Mouse (Mus musculus): ENCODE measurements around the gene 2210016F16Rik. TPM values are rescaled to one million over a fixed set of nuclear protein-coding genes. Genes with fewer than 3 reads are reported as not detected.
A peak's percentile ranks its signal among the peaks of the same experiment; 100 is the strongest.
"Not testable (repeated sequence)": the region's sequence is repeated elsewhere in the genome, so short reads cannot be mapped to it uniquely, and the experiment has no call there.

The 2210016F16Rik gene
- polyA plus RNA-seq, 1 experiment from 2014 or later: 27.3 TPM

DNA sequence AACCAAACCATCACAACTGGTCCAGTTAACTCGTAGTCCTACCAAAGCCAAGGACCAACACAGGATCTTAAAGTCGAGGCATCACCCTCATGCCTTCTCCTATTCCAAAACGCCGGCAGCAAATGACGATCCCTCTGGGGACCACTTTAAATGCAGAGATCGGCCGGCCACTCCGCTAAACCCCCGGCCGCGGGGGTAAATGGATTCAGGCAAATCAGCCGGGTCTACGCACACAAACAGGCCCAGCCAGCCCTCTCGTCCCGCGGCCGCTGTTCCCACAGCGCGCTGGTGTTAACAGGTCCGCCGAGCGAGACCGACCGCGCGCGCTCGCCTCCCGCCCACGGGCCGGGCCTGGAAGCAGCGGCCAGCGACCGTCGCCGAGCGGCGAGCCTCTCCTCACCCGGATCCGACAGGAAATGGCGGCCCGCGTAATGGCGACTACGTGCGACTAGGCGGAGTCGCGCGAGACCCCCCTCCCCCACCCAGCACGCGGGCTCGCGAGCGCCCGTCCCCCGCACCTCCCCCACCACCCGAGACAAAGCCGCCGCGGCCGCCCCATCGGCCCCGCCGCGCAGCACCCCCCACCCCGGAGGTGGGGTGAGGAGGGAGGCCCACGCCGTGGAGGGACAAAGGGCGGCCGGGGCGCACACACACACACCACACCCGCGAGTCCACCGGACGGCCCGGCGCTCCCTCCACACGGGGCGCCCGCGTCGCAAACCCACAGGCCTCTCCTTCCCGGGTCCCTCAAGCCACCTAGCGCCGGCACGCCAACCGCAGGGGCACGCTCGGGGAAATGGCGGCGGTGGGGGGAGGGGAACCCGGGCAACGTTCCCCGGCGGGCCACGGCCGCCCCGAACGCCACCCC, 16.3 kb upstream of the 2210016F16Rik start:
- Histone ChIP-seq H3K36me3 (peaks cover 16% of the 10 kb centered on the region), H3K4me1 (peaks cover 6% of the 10 kb centered on the region), H3K4me2 (replicated peaks) (peak overlapping the region; percentile 87), H3K27me3 (no peaks in the 10 kb centered on the region), H3K4me3 (peak overlapping the region; percentile 97), H3K27ac (peak overlapping the region; percentile 99), H3K9me3 (replicated peaks) (no peaks in the 10 kb centered on the region), H3K9ac (peak overlapping the region; percentile 100)
- under 1% methylated on average over 85 of the region's 100 CpGs for WGBS
- peak; percentile 61 for ATAC-seq (ENCODE audit: low FRiP score)

DNA sequence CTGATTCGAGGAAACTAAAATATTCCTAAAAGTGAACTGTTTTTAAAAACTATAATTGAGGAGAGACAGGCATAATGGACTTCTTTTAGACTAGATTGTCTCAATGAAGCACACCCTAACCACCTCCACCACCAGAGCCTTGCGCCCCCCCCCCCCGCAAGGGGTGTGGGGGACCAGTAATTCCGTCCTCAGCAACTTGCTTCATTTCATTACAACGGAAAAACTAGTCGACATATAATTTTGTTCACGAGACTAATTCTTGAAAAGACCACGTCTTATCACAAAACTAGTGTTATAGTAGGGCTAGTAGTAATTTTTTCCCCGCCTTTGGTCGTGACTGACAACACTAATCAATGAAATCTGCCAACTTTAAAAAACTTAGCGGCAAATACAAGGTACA, 15.6 kb upstream of the 2210016F16Rik start:
- under 1% methylated on average over 11 of the region's 11 CpGs for WGBS
- no peaks in the 10 kb centered on the region for H3K9me3 ChIP-seq (replicated peaks)
- H3K27ac ChIP-seq: no peak overlapping the region
- H3K4me2 ChIP-seq (replicated peaks): peak overlapping the region; percentile 87
- no peak for ATAC-seq (ENCODE audit: low FRiP score)
- peaks cover 24% of the 10 kb centered on the region for H3K36me3 ChIP-seq
- peak overlapping the region; percentile 97 for H3K4me3 ChIP-seq
- H3K4me1 ChIP-seq: peaks cover 6% of the 10 kb centered on the region
- peak overlapping the region; percentile 100 for H3K9ac ChIP-seq
- no peaks in the 10 kb centered on the region for H3K27me3 ChIP-seq

DNA sequence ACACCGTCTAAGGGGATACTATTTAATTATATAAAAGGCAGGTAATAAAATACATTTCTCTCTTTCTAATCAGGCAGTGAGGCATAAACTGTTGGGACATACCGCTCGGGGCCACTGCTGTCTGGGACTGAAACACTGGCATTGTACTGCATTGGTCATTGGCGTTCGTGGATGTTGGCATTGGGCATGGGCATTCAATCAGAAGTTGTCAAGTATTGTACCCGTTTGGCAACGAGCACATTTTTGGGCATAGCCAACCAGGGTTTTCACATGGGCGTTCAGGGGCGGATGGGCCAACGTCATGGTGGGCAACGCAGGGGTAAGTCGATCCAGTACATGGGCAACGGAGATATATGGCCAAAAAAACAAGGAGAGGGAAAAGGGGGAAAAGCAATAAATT, 12.6 kb upstream of the 2210016F16Rik start:
- H3K4me3 ChIP-seq: no peak overlapping the region
- H3K4me1 ChIP-seq: peaks cover 6% of the 10 kb centered on the region
- H3K9me3 ChIP-seq (replicated peaks): no peaks in the 10 kb centered on the region
- no peak for ATAC-seq (ENCODE audit: low FRiP score)
- H3K27me3 ChIP-seq: no peaks in the 10 kb centered on the region
- H3K4me2 ChIP-seq (replicated peaks): no peak overlapping the region
- no peak overlapping the region for H3K9ac ChIP-seq
- no peak overlapping the region for H3K27ac ChIP-seq
- peaks cover 43% of the 10 kb centered on the region for H3K36me3 ChIP-seq
- whole genome bisulfite sequencing: 89% methylated on average over 13 of the region's 13 CpGs

DNA sequence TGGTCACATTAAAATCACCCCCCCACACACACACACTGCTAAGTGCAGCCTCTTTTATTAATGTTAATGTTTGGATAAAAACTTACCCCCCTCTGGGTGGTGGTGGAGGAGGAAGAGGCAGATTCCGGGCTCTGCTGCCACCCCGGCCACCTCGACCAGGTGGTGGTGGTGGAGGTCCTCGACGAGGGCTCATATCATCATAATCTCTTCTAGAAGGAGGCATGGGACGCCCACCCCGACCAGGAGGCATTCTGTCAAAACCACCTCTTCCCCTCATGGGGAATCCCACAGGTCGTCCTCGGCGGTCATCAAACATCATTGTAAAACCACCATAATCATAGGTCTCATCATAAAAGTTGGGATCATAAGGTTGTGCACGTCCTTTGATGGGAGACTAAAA, 9.4 kb upstream of the 2210016F16Rik start:
- H3K4me3 ChIP-seq; H3K9ac ChIP-seq; H3K9me3 ChIP-seq (replicated peaks); H3K27me3 ChIP-seq; H3K27ac ChIP-seq; H3K4me2 ChIP-seq (replicated peaks); H3K4me1 ChIP-seq; ATAC-seq (ENCODE audit: low FRiP score): not testable (repeated sequence)
- WGBS: 91% methylated on average over 11 of the region's 11 CpGs
- H3K36me3 ChIP-seq: peaks cover 59% of the 10 kb centered on the region

DNA sequence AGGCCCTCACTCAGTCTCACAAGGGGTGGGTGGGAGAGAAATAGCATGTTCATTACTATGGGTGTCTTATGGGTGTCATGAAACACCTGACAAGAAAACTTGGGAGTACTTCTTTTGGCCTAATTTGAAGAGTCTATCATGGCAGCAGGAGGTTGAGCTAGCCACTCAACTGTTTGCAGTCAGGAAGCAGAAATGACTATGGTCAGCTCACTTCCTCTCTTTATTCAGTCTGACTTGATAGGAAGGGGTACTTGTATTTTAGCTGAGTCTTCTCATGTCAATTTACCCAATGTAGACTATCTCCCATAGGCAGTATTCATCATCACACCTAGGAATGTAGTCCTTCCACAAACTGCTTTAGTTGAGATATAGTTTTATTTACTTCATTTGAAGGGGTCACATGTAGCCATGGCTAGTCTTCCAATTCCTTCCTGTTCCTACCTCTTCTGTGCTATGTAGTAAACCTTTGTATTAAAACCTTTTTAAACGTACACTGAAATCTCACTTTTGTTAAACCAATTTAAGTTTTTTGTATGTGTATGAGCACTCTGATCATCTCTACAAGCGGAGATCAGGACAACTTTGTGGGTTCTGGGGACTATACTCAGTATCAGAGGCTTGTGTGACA, 4.4 kb upstream of the 2210016F16Rik start:
- no peak for ATAC-seq (ENCODE audit: low FRiP score)
- Histone ChIP-seq H3K4me1 (peaks cover under 1% of the 10 kb centered on the region; the same call in 1 of the 2 replicates), H3K9me3 (replicated peaks) (no peaks in the 10 kb centered on the region), H3K27ac (no peak overlapping the region), H3K4me2 (replicated peaks) (no peak overlapping the region), H3K4me3 (no peak overlapping the region), H3K36me3 (peaks cover 31% of the 10 kb centered on the region), H3K27me3 (no peaks in the 10 kb centered on the region), H3K9ac (no peak overlapping the region)
- 87% methylated on average over 2 of the region's 2 CpGs for WGBS

DNA sequence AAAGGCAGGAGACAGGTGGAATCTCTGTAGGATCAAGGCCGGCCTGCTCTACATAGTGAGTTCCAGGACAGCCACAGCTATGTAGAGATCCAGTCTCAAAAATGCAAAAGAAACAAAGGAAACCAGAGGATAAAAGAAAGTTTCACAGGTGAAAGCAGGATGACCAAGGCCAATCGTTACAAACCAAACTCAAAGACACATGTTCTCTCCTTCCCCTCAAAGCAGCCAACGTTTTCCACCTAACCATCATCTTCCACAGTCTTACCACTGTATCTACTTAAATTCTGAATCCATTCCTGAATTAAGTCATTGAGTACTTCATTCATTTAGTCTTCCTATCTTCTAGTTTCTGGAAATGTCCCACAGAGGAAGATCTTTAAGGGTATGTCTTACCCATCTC, 3.4 kb upstream of the 2210016F16Rik start:
- ATAC-seq (ENCODE audit: low FRiP score): no peak
- Histone ChIP-seq H3K9ac (no peak overlapping the region), H3K4me1 (peaks cover 5% of the 10 kb centered on the region), H3K9me3 (replicated peaks) (no peaks in the 10 kb centered on the region), H3K27me3 (no peaks in the 10 kb centered on the region), H3K4me3 (no peak overlapping the region), H3K36me3 (peaks cover 23% of the 10 kb centered on the region), H3K4me2 (replicated peaks) (no peak overlapping the region), H3K27ac (no peak overlapping the region)
- WGBS: 60% methylated on average over 3 of the region's 3 CpGs

DNA sequence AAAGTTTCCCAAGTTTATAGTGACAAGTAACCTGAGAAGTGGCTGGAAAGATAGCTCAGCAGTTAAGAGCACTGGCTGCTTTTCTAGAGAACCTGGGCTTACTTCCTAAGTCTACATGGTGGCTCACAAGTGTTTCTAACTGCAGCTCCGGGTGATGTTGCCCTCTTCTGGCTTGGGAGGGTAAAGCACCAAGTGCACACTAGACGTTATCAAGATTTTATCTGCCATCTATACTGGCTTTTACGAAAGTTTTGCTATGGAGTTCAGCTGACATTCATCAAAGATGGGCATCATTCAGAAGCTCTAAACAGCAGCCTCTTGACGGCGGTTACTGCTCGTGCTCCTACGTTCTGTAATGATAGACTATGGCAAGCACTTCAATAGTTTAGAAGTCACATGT, 2.9 kb upstream of the 2210016F16Rik start:
- H3K4me3 ChIP-seq: no peak overlapping the region
- peaks cover 5% of the 10 kb centered on the region for H3K4me1 ChIP-seq
- WGBS: 19% methylated on average over 7 of the region's 7 CpGs
- no peaks in the 10 kb centered on the region for H3K27me3 ChIP-seq
- peaks cover 22% of the 10 kb centered on the region for H3K36me3 ChIP-seq
- no peak overlapping the region for H3K4me2 ChIP-seq (replicated peaks)
- H3K27ac ChIP-seq: no peak overlapping the region
- peak; percentile 62 for ATAC-seq (ENCODE audit: low FRiP score)
- H3K9me3 ChIP-seq (replicated peaks): no peaks in the 10 kb centered on the region
- H3K9ac ChIP-seq: no peak overlapping the region

DNA sequence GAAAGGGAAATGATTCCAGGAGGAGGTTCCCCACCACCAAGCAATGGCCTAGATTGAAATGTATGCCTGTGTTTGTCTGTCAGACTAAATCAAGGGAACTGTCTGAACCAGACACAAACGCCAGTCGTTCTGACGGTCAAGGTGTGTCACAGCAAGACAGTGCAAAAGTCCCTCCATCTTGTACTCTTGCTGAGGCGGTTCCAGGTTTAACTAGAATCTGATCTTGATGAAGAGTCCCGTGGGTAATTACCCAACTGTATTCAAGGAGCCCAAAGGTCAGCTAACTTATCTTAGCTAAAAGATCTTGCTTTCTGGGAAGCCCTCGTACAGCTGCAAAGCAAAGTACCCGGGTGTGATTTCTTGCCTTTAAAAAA, 509 bp upstream of the 2210016F16Rik start:
- Histone ChIP-seq H3K27ac (0 out of 2 replicates have a peak overlapping the region, but pooled peaks have one; percentile 48), H3K36me3 (peaks cover 33% of the 10 kb centered on the region), H3K4me2 (replicated peaks) (peak overlapping the region; percentile 92), H3K4me1 (peaks cover 5% of the 10 kb centered on the region), H3K9ac (peak overlapping the region; percentile 82; the same call in 1 of the 2 replicates), H3K4me3 (peak overlapping the region; percentile 67), H3K9me3 (replicated peaks) (peaks cover 15% of the 10 kb centered on the region; the same call in 1 of the 2 replicates), H3K27me3 (no peaks in the 10 kb centered on the region)
- ATAC-seq (ENCODE audit: low FRiP score): no peak
- WGBS: 78% methylated on average over 7 of the region's 7 CpGs

DNA sequence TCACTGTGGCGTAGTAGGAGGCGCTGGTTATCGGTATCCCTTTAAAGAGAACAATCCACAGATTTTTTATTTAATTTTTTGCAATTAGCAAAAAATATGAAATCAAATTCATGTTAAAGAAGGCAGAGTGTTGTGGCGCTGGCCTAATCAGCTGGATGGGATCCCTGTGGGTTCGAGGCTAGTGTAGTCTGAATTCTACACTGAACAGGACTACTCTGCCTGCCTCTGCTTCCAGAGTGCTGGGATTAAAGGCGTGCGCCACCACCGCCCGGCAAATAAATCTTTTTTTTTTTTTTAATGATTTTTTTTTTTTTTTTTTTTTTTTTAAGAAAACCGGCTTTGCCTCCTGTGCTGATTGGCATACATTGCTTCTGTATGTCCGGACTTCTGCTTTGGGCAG, 654 bp downstream of the 2210016F16Rik start:
- peak; percentile 35; the same call in 1 of the 2 replicates for ATAC-seq (ENCODE audit: low FRiP score)
- Histone ChIP-seq H3K9me3 (replicated peaks) (peaks cover 23% of the 10 kb centered on the region), H3K27me3 (no peaks in the 10 kb centered on the region), H3K27ac (no peak overlapping the region), H3K4me1 (peaks cover 5% of the 10 kb centered on the region), H3K9ac (peak overlapping the region; percentile 82), H3K4me3 (peak overlapping the region; percentile 67), H3K4me2 (replicated peaks) (peak overlapping the region; percentile 92), H3K36me3 (peaks cover 33% of the 10 kb centered on the region)
- 49% methylated on average over 11 of the region's 11 CpGs for WGBS

DNA sequence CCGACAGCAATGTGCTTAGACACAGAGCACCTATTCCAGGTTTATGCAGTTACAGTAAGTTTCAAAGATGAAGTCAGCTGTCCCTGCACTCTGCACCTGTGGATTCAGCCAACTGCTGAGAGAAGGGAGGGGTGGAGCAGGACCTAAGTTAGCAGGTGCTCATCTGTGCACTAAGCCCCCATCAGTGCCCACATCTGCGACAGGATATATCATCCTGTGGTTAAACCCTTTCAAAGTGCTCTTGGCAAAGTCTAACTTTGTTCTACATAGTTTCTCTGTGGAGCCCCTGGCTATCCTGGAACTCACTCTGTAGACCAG, 11.9 kb downstream of the 2210016F16Rik start:
- no peak for ATAC-seq (ENCODE audit: low FRiP score)
- no peak overlapping the region for H3K4me2 ChIP-seq (replicated peaks)
- H3K4me1 ChIP-seq: no peaks in the 10 kb centered on the region
- no peaks in the 10 kb centered on the region for H3K27me3 ChIP-seq
- WGBS: 93% methylated on average over 2 of the region's 2 CpGs
- no peak overlapping the region for H3K4me3 ChIP-seq
- H3K27ac ChIP-seq: no peak overlapping the region
- H3K9me3 ChIP-seq (replicated peaks): peaks cover 5% of the 10 kb centered on the region
- no peak overlapping the region for H3K9ac ChIP-seq
- H3K36me3 ChIP-seq: no peaks in the 10 kb centered on the region

DNA sequence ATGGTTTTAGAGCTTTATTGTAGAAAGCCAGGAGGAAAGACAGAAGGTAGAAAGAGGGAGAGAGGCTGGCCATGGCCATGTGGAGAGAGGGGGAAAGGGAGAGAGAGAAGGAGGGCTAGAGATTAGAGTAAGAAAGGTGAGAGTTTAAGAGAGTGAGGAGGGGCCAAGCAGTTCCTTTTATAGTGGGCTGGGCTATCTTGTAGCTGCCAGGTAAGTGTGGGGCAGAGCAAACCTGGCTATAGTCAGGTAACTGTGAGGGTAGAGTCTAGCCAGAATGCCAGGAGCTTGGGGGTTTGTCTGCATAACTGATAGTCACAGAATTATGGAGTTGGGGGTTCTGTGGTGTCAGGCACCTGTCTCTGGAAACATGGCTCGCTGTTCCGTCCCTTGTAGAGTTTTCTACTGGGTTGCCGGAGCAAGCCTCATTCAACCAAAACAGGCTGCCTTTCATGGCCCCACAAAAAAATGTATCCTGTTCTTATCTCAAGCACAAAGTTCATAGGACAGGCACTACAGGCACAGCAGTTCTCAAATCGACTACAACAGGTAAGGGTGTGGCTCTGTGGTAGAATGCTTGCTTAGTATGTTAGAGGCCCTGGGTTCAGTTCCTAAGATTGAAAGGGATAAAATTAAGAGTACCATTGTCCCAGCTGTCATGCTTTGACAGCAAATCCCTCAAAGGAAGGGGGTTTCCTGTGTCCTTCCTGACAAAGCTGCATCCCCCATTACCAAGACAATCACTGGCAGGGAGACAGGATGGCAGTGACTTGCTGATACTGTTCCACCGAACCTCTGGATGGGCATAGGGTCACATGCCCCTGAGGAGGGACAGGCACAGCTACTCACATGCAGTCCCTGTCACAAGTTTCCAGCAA, 12.5 kb downstream of the 2210016F16Rik start:
- Histone ChIP-seq H3K4me2 (replicated peaks) (no peak overlapping the region), H3K4me1 (no peaks in the 10 kb centered on the region), H3K4me3 (no peak overlapping the region), H3K9ac (no peak overlapping the region), H3K9me3 (replicated peaks) (peaks cover 5% of the 10 kb centered on the region), H3K36me3 (no peaks in the 10 kb centered on the region), H3K27ac (no peak overlapping the region), H3K27me3 (no peaks in the 10 kb centered on the region)
- 88% methylated on average over 5 of the region's 5 CpGs for WGBS
- no peak for ATAC-seq (ENCODE audit: low FRiP score)

DNA sequence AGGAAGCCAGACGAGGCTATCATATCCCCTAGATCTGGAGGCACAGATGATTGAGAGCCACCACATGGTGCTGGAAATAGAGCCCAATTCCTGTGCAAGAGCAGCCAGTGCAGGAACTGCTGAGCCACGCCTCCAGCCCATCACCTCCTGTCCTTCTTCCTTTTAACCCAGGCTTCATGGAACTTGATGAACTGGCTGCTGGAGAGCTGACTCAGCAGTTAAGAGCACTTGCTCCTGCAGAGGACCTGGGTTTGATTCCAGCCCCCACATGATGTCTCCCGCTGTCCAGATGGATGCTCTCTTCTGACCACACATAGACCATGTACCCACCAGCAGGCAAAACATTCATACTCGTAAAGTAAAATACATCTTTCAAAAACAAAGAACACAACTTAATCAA, 16.2 kb downstream of the 2210016F16Rik start:
- H3K4me3 ChIP-seq: no peak overlapping the region
- no peaks in the 10 kb centered on the region for H3K36me3 ChIP-seq
- ATAC-seq (ENCODE audit: low FRiP score): no peak
- H3K9ac ChIP-seq: no peak overlapping the region
- no peak overlapping the region for H3K4me2 ChIP-seq (replicated peaks)
- no peak overlapping the region for H3K27ac ChIP-seq
- 77% methylated on average over 4 of the region's 4 CpGs for WGBS
- no peaks in the 10 kb centered on the region for H3K4me1 ChIP-seq
- H3K9me3 ChIP-seq (replicated peaks): no peaks in the 10 kb centered on the region
- H3K27me3 ChIP-seq: no peaks in the 10 kb centered on the region
